Mouse (Mus musculus) T-helper 17 cell (primary cell): Measurements from ENCODE around the gene Zbtb8os.

Experiments used
- in situ Hi-C, 2 experiments: fragments of 300-600 bp; cut with MboI, MseI; formaldehyde crosslinking; loops; 1 replicate in 1 of 2; 2 replicates in 1 of 2; pipeline ENCODE4 v1.15.1; 2025; ENCODE audit warnings: high pct_unique_total_duplicates in 2 of 2

The Zbtb8os gene

GRCm38 (mm10) chr4:129326191-129326590, 9.3 kb upstream of the Zbtb8os start:
- in situ Hi-C loops: no loop called here

DNA sequence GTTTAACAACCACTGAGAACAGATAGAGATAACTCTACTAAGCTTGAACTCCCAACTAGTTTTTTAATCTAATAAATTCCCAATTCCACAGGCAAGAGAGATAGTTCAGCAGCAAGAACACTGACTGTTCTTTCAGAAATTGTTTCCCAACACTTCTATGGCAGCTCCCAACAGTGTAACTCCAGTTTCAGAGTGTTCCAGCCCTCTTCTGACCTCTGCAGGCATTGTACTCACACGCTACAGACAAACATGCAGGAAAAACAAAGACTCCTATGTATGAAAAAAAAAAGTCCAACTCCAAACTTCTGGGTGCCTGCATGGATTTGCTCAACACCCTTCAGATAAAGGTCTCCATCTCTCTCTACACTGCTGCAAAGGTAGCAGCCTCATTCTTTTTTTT, 2.6 kb upstream of the Zbtb8os start:
- in situ Hi-C loops: loop anchor here in 1 of 2 experiments (5.0 kb wide), 1 partner anchor 289 kb away; the partner anchor contains the start of gene Ccdc28b

DNA sequence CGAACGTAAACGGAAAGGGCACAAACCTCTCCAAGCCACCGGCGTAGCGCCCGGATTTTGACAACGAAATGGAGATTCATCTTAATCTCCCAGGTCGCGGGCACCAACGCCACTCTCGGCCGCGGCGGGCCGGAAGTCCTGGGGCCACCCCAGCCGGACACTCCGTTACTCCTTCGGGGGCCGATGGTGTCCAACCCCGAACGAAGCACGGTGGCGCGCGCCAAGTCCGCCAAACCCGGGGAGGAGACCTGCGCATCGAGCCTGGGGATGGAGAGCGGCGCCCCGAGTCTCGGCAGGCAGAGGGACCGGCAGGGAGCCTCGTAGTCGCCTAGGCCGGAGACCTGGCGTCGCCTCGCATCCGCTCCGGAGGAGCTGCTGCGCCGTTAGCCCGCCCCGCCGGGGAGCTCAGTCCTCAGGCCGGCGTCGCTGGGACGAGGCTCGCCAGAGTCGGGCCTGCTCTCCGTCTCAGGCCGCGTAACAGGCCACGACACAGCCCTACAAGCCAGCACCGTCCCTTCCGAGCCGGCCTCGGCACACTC, 749 bp upstream of the Zbtb8os start:
- in situ Hi-C loops: loop anchor here in 1 of 2 experiments (5.0 kb wide), 1 partner anchor 288 kb away; the partner anchor contains the start of gene Ccdc28b

DNA sequence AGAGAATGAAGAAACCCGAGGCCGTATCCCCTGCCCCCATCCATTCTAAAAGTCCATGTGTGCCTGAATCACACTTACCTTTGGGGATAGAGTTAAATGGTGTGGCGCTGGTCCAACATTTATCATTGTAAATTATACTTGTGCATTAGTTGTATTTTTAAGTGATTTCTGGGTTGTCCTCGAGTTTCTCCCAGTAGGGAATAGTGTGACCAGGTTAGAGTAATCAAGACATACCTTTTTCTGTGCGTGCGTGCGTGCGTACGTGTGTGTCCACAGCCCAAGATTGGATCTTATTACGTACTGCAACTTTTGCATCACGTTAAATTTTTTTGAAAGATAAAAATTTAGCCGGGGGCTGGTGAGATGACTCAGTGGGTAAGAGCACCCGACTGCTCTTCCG, 796 bp downstream of the Zbtb8os start:
- in situ Hi-C loops: no loop called here

- in situ Hi-C loops: loop anchor here in 1 of 2 experiments (10.0 kb wide), 1 partner anchor 275 kb away; the partner anchor contains the start of genes Dcdc2b and Iqcc
These were observed 4.2 kb downstream of the Zbtb8os start for GRCm38 (mm10) chr4:129339743-129340142.

- in situ Hi-C loops: loop anchor here in 1 of 2 experiments (10.0 kb wide), 1 partner anchor 273 kb away; the partner anchor contains the start of genes Dcdc2b and Iqcc
These were observed 6.4 kb downstream of the Zbtb8os start for GRCm38 (mm10) chr4:129341888-129342287.

GRCm38 (mm10) chr4:129342705-129343104, 7.2 kb downstream of the Zbtb8os start:
- in situ Hi-C loops: loop anchor here in 1 of 2 experiments (10.0 kb wide), 1 partner anchor 272 kb away; the partner anchor contains the start of genes Dcdc2b and Iqcc

- in situ Hi-C loops: loop anchor here in 1 of 2 experiments (10.0 kb wide), 1 partner anchor 268 kb away; the partner anchor contains the start of genes Dcdc2b and Iqcc
These were observed 11.1 kb downstream of the Zbtb8os start for GRCm38 (mm10) chr4:129346481-129347154.

DNA sequence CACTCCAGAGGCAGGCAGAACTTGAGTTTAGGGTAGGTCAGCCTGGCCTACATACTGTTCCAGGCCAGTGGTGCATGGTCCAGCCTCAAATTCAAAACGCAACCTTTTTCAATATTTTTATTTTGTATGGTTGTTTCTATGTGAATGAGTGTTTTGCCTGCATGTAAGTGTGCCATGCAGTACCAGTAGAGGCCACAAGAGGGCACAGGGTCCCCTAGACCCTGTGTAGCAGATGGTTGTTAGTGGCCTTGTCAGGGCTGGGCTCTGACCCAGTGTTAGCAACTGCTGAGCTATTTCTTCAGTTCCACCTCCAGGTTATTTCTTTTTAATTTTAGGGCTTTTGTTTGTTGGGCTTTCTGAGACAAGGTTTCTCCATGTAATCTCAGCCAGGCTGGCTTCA, 15.1 kb downstream of the Zbtb8os start:
- in situ Hi-C loops: loop anchor here (5.0 to 25.0 kb wide), 2 partner anchors 107 to 1562 kb away; partner anchors contain the start of gene Laptm5 (in 1 of the 2)

DNA sequence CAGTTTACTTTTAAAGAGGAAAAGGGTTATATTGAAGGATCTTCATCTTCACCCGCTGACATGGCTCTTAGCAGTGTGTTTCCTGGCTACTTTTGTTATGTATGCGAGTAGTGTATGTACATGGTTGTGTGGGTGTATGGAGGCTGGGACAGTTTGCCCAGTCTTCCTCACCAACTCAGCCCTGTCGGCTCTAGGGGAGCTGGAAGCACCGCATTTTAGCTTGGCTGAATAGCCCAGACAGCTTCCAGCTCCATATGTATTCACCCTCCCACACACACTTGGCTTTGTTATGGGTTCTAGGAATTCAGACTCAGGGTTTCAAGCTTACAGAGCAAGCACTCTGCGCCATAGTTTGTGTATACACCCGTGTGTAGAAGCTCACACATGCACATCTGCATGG, 15.6 kb downstream of the Zbtb8os start:
- in situ Hi-C loops: loop anchor here (5.0 to 25.0 kb wide), 2 partner anchors 106 to 1561 kb away; partner anchors contain the start of gene Laptm5 (in 1 of the 2)

DNA sequence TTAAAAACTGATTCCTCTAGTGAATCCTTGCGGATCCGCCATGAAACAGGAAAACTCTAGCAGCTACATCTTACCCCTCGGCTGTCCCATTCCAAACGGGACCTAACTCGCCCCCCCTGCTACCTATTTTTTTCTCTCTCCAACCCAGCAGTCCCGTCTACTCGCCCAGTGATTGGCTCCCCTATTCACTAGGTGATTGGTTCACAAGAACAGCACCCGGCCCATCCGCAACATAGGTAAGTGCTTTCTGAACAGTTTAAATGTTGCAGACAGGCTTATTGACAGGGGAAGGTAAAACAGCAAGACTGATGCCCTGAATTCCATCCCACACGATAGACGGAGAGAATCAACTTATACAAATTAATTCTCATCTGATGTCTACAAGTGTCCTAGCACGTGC, 17.7 kb downstream of the Zbtb8os start:
- in situ Hi-C loops: loop anchor here (5.0 to 25.0 kb wide), 2 partner anchors 104 to 1559 kb away; partner anchors contain the start of gene Laptm5 (in 1 of the 2)

DNA sequence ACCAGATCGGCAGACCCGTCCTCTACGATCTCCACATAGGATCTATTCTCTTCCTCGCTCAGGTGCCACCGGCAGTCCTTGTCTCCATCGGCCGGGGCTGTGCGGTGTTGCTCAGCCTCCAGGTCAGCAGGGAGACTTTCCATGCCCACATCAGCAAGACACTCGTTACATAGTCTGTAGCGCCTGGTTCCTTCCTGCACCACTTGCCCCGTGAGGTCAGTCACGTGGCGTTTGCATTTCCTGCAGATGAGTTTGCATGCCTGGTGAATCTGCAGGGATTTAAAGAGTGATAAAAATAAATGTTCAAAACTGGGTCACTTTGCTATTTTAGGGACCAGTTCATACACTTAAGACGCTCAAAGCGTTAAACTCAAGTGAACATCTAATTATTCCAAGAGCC, 18.7 kb downstream of the Zbtb8os start:
- in situ Hi-C loops: loop anchor here (5.0 to 25.0 kb wide), 2 partner anchors 103 to 1558 kb away; partner anchors contain the start of gene Laptm5 (in 1 of the 2)

GRCm38 (mm10) chr4:129357613-129358163, 22.2 kb downstream of the Zbtb8os start:
- in situ Hi-C loops: loop anchor here (5.0 to 25.0 kb wide), 2 partner anchors 45 to 1555 kb away; partner anchors contain the start of gene Laptm5 (in 1 of the 2)

- in situ Hi-C loops: loop anchor here in 1 of 2 experiments (10.0 to 25.0 kb wide), 2 partner anchors 1013 to 1550 kb away; partner anchors contain the start of gene Laptm5
These were observed 26.7 kb downstream of the Zbtb8os start for GRCm38 (mm10) chr4:129362238-129362637.

- in situ Hi-C loops: loop anchor here in 1 of 2 experiments (10.0 to 25.0 kb wide), 2 partner anchors 1012 to 1550 kb away; partner anchors contain the start of gene Laptm5
These were observed 27.3 kb downstream of the Zbtb8os start for GRCm38 (mm10) chr4:129362771-129363170.

DNA sequence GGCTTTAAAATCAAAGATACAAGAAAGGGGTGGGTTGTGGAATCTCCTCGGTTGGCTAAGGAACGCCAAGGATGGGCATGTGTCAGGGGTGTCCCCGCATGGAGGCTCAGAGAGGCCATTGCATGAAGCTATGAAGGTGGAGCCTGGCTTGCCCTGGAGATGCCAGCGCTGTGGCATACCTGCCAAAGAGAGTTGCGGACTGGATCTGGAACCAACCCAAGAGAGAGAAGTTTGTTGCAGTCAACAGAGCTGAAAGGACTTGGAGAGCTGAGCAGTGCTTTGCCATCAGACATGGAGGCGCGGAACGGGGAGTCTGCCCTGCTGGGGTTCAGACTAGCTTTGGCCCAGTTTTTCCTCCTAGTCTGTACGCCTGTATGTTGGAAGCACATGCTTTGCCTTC, 28.0 kb downstream of the Zbtb8os start:
- in situ Hi-C loops: loop anchor here in 1 of 2 experiments (10.0 to 25.0 kb wide), 2 partner anchors 1011 to 1549 kb away; partner anchors contain the start of gene Laptm5

- in situ Hi-C loops: loop anchor here in 1 of 2 experiments (10.0 to 25.0 kb wide), 2 partner anchors 1010 to 1548 kb away; partner anchors contain the start of gene Laptm5
These were observed 28.9 kb downstream of the Zbtb8os start for GRCm38 (mm10) chr4:129364379-129364778.

DNA sequence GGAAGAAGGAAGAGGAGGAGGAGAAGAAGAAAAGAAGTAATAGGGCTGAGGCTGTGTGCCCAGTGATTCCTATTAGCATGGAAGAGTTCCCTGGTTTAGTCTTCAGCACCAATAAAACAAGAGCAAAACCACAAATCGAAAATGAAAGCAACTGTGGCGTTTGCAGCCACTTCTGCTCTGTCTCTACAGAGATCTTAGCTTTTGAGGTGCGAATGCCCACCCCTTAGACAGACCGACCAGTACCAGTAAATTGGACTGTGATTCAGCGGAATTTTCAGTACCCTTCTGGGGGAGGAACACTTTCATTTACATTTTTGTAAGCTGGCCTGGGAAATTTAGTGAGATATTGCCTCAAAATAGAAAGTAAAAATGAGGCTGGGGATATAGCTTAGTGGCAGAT, 29.7 kb downstream of the Zbtb8os start:
- in situ Hi-C loops: loop anchor here in 1 of 2 experiments (10.0 to 25.0 kb wide), 2 partner anchors 1010 to 1547 kb away; partner anchors contain the start of gene Laptm5

DNA sequence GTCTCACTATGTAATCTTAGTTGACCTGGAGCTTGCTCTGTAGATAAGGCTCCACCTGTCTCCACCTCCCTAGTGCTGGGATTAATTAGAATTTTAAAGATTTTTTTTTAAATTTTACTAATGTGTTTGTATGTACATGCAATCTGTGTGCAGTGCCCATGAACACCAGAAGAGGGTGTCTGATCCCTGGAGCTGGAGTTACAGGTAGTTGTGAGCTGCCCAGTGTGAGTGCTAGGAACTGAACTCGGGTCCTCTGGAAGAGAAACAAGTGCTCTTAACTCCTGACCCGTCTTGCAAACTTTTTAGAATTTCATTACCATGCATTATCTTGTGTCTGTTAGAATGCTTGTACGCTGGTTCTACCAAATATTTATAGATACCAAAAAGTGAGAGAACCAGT, 35.9 kb downstream of the Zbtb8os start:
- in situ Hi-C loops: loop anchor here in 1 of 2 experiments (25.0 kb wide), 1 partner anchor 1541 kb away; the partner anchor contains the start of gene Laptm5

GRCm38 (mm10) chr4:129373202-129373976, 37.9 kb downstream of the Zbtb8os start:
- in situ Hi-C loops: loop anchor here in 1 of 2 experiments (25.0 kb wide), 1 partner anchor 1539 kb away; the partner anchor contains the start of gene Laptm5
